Mouse (Mus musculus) hindbrain, embryonic 16.5 days (tissue): Measurements from ENCODE around the gene Ppdpf. TPM values are rescaled to one million over a fixed set of nuclear protein-coding genes. Genes with fewer than 3 reads are reported as not detected.

Experiments used
- ATAC-seq: fragments of 200-750 bp; cut with Nextera tagmentation; 2 replicates; pipeline ENCODE4 v1.8.0; 2017; ENCODE audit warnings: moderate TSS enrichment, moderate library complexity
- H3K27ac ChIP-seq: fragments of 300-500 bp; sonication (generic); 2 replicates; pipeline ENCODE4 v1.5.1; 2014; ENCODE audit warnings: low read depth, mild to moderate bottlenecking, control low read depth, low read length, moderate library complexity
- H3K27me3 ChIP-seq: fragments of 300-500 bp; sonication (generic); replicated peaks from 2 replicates; pipeline ENCODE4 v1.6.1; 2014; ENCODE audit warnings: low read length; ENCODE audit not compliant: control insufficient read depth, insufficient read depth
- H3K36me3 ChIP-seq: fragments of 300-500 bp; sonication (generic); 2 replicates; pipeline ENCODE4 v1.6.1; 2014; ENCODE audit warnings: mild to moderate bottlenecking, low read length, moderate library complexity, mixed read lengths; ENCODE audit not compliant: control insufficient read depth, insufficient read depth
- H3K4me1 ChIP-seq: fragments of 300-500 bp; sonication (generic); 2 replicates; pipeline ENCODE4 v1.6.1; 2014; ENCODE audit warnings: low read depth, low read length; ENCODE audit not compliant: control insufficient read depth, insufficient read depth
- H3K4me2 ChIP-seq: fragments of 300-500 bp; sonication (generic); 2 replicates; pipeline ENCODE4 v1.6.1; 2014; ENCODE audit warnings: mild to moderate bottlenecking, low read length, control low read depth, moderate library complexity
- H3K4me3 ChIP-seq: fragments of 300-500 bp; sonication (generic); 2 replicates; pipeline ENCODE4 v1.5.1; 2014; ENCODE audit warnings: mild to moderate bottlenecking, low read length, control low read depth, moderate library complexity
- H3K9ac ChIP-seq: fragments of 300-500 bp; sonication (generic); 2 replicates; pipeline ENCODE4 v1.6.1; 2014; ENCODE audit warnings: low read depth, mild to moderate bottlenecking, control low read depth, low read length, moderate library complexity
- H3K9me3 ChIP-seq: fragments of 300-500 bp; sonication (generic); 2 replicates; pipeline ENCODE4 v1.6.1; 2014; ENCODE audit warnings: mild to moderate bottlenecking, low read length, moderate library complexity; ENCODE audit not compliant: control insufficient read depth
- WGBS: fragments of 180-500 bp; shearing (Covaris S2); extraction: QIAGEN DNeasy Blood & Tissue Kit; methylation state at CpG from one replicate; pipeline ENCODE4 v1.1.7; 2014; 5-methylcytosine and 5-hydroxymethylcytosine counted together
- polyA plus RNA-seq: library from polyadenylated mRNA; unstranded; fragments of >200 nt; fragmentation: Nextera tagmentation; extraction: Ambion mirVana; gene quantifications from 2 replicates; pipeline ENCODE4 v1.2.1, GENCODE M21; 2015

The Ppdpf gene
- polyA plus RNA-seq, 1 experiment from 2014 or later: 389 TPM

DNA sequence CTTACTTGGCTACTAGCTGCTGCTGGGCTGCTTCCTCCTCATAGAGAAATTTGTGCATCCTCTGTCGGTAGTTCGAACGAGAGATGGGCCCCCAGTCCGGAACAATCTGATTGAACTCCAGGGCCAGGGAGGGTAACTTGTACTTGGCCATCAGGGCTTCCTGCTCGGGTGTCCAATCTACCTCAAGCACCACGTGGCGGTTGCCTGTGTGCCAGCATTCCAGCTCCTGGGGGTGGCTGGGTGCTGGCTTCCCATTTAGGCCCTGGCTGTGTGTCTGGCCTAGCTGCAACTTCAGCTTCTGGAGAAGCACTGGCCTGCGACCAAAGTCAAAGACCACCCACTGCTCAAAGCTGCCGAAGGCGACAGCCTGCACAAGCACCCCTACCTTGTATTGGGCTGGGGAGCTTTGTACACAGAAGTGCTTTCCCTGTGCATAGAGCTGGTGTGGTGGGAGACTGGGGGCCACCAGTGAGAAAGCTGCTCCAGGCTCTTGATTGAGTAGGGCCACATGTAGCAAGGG, 51.1 kb downstream of the Ppdpf start:
- WGBS: 66% methylated on average over 10 of the region's 10 CpGs
- no peak overlapping the region for H3K9ac ChIP-seq
- no peaks in the 10 kb centered on the region for H3K4me1 ChIP-seq
- no peaks in the 10 kb centered on the region for H3K9me3 ChIP-seq
- no peak overlapping the region for H3K4me3 ChIP-seq
- no peaks in the 10 kb centered on the region for H3K36me3 ChIP-seq
- ATAC-seq: no peak
- H3K4me2 ChIP-seq: no peak overlapping the region
- no peaks in the 10 kb centered on the region for H3K27me3 ChIP-seq
- no peak overlapping the region for H3K27ac ChIP-seq

Other genes starting within 250 kb of the Ppdpf start
- gene Nkain4, start 232.5 kb upstream of the Ppdpf start, polyA plus RNA-seq: 106 and 107 TPM in 2 replicates
- gene Arfgap1, start 220.0 kb upstream of the Ppdpf start, polyA plus RNA-seq: 121 and 123 TPM in 2 replicates
- gene Col20a1, start 200.7 kb upstream of the Ppdpf start, polyA plus RNA-seq: 0.04 and 0.27 TPM in 2 replicates
- gene Chrna4, start 143.7 kb upstream of the Ppdpf start, polyA plus RNA-seq: 40.4 and 43.8 TPM in 2 replicates
- gene Kcnq2, start 51.9 kb upstream of the Ppdpf start, polyA plus RNA-seq: 41.4 and 47.3 TPM in 2 replicates
- gene Eef1a2, start 30.2 kb upstream of the Ppdpf start, polyA plus RNA-seq: 5.4 and 9.7 TPM in 2 replicates
- not detected in 2 replicates for gene Ptk6, start 15.5 kb downstream of the Ppdpf start, polyA plus RNA-seq
- gene Srms, start 25.9 kb downstream of the Ppdpf start, polyA plus RNA-seq: 0.21 and 0.35 TPM in 2 replicates
- gene Fndc11, start 32.8 kb downstream of the Ppdpf start, polyA plus RNA-seq: 0.26 TPM in 2 replicates
- gene Helz2, start 54.8 kb downstream of the Ppdpf start, polyA plus RNA-seq: 0.37 and 0.44 TPM in 2 replicates
- 13.0 and 15.6 TPM in 2 replicates for gene Gmeb2, start 100.8 kb downstream of the Ppdpf start, polyA plus RNA-seq
- gene Stmn3, start 127.3 kb downstream of the Ppdpf start, polyA plus RNA-seq: 1,680 and 1,967 TPM in 2 replicates
- 33.7 and 38.2 TPM in 2 replicates for gene Rtel1, start 132.5 kb downstream of the Ppdpf start, polyA plus RNA-seq
- 75.0 and 83.7 TPM in 2 replicates for gene Zgpat, start 177.7 kb downstream of the Ppdpf start, polyA plus RNA-seq
- 83.5 and 87.2 TPM in 2 replicates for gene Arfrp1, start 178.2 kb downstream of the Ppdpf start, polyA plus RNA-seq
- gene Lime1, start 192.8 kb downstream of the Ppdpf start, polyA plus RNA-seq: 46.4 and 56.5 TPM in 2 replicates